Mouse (Mus musculus): ENCODE data around the gene Ganab.

Gene Ganab

DNA sequence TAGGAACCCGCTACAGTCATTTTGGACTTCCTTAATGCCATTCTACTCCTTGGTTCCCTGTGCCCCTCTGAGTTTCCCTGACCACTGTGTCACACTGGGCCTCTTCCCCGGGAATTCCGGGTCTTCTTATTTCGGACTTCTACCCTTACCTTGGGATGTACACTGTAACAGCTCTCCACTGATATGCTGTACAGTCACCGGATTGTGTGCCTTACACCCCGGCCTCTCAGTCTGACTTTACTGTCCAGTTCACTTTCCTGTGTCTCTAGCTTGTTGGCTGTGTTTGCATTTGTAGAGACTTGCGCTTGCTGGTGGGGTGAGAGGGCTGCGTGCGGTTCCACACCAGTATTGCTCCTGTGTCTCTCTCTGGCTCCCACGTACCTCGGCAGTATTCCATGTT lies 32.2 kb downstream of the Ganab start:
- no peak for DNase-seq

DNA sequence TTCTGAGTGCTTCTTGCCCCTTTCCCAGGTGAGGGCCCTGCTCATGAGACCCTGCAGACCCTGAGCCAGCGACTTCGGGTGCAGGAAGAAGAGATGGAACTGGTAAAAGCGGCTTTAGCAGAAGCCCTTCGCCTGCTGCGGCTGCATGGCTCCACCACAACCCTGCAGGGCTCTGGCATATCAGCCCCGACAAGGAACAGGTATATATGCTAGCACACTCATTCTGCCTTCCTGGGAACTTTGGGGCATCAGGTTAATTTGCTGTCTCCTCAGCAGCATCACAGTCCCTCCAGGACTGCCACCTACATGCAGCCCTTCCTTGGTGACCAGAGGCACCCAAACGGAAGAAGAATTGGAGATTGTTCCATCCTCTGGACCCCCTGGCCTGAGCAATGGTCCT lies 32.9 kb downstream of the Ganab start:
- DNase-seq: no peak

DNA sequence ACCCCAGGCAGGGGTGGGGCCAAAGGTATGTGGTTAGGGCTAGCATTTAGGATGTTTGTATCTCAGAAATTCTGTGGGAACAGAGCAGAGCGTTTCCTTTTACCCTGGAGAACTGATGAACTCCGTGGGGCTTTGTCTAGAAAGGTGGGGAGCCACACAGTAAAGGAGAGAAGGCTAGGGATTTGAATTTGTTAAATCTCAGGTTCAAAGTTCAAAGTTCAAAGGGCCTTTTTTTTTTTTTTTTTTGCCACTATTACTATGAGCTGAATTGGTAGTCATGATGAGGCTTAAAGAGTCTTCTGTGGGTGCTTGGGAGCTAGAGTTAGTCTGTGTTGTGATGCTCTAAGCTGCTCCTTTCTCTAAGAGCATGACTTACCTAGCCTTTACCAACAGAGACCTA lies 38.9 kb downstream of the Ganab start:
- no peak for DNase-seq

DNA sequence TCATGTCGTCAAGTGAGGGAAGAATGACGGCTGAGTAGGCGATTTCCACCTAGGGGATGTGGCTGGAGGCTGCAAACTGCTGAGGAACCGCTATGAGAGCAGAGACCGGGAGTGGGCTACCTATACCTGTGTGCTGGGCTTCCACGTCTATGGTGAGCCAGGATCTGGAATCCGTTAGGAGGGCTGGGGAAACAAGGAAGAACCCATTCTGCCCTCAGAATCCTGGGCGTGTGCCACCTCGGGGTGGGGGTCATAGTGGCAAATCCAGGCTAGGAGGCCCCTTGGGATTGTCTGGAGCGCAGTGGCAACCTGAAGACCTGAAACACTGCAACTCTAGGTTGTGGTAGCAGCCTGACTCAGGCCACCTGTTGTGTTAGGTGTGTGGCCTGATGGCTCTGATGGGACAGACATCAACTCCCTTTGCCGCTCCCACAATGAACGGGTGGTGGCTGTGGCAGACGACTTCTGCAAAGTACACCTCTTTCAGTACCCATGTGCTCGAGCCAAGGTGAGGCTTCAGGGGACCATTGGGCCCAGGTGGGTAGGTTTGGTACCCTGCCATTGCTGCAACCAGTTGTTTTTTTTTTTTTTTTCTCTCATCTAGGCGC lies 42.8 kb downstream of the Ganab start:
- peak in 1 of 2 experiments; percentile 27 for DNase-seq

GRCm38 (mm10) chr19:8941136-8941514 lies 43.3 kb downstream of the Ganab start:
- no peak for DNase-seq

DNA sequence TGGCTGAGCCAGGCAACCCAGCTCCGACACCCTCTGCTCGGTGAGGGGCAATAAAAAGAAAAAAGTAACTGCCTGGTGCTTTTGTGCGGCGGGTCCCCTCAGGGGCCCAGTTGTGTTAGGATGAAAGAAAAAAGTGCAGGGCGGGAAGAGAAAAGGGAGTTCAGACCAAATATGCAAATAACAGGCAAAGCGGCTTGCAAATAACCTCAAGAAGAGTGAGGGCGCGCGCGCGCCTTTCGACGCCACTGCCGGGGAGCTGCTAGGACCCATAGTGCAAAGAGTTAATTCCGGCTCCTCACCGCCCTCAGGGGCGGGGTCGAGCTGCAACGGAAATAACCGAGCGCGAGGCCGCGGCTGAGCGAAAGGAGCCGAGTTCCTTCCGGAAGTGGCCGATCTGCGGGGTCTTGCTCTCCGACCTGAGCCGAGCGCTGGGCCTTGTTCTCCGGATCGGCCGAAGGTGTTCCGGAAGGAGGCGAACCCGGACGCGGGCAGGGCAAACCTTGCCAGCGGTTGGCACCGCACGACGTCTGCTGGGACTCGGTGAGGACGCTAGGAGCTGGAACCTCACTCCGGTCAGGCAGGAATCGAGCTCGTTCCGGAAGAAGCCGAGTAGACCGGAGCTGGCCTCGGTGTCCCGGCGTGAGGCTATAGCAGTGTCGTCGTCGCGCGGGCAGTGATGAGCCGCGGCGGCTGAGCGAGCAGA lies 43.8 kb downstream of the Ganab start, which contains the start of gene Mta2:
Gene Mta2, plus strand, starts transcription at position 361 of the 703 bp plus-strand sequence.
- DNase-seq: peak; percentile 99 to 100

DNA sequence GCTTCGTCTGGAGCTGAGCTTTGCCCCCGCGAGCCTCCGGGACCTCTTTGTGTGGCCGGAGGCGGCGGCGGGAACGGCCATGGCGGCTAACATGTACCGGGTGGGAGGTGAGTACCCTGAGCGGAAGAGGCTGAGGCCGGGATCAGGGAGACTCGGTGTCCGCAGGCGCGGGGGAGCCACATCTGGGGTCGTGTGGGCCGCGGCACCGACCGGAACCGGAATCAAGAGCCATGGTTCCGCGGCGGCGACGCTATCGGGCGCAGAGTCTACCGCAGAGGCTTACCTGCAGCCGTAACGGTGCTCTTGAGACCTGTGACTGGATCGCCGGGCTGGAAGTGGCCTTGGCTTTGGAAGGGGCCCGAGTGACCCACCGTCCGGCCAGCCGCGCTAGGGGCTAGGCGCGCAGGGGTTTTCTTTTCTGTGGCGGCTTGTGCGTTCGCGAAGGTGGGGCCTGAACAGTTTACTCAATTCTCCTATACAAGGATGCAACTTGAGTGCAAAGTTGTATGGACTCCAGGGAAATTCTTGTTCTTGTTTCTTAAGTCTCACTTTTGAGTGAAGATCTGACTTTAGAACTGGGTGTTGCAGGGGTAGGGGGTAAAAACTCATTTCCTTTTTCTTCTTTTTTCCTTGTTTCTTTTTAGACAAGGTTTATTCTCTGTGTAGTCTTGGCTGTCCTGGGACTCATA lies 44.5 kb downstream of the Ganab start:
- peak in 1 of 2 experiments; percentile 74 for DNase-seq

DNA sequence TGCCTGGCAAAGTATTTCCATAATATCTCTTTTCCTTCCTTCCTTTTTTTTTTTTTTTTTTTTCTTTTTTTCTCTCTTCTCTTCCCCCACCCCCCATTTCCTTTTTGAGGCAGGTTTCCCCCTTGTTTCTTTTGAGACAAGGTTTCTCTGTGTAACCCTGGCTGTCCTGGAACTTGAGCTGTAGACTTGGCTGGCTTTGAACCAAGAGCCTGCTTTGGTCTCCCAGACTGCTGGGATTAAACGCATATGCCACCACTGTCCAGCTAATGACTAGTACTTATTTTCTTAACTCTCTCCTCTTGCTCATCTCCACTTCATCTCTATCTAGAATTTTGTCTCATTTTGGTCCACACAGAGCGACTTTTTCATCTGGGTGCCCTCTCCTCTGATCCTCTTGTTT lies 45.2 kb downstream of the Ganab start:
- no peak for DNase-seq

DNA sequence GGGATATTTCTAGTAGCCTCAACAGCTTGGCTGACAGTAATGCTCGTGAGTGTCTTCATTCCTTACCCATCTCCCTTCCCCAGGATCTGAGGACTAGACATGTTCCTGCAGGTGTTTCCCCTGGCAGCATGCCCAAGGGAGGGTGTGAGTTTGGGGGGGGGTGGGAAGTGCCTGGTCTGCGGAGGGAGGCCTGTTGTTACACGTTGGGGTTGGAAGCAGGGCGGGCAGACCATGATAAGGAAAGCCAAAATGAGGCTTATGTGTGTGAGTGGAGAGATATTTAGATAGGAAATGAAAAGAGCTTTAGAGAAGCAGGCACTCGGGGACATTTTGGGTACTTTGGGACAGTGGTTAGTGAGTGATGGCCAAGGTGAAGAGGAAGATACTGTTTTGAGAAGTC lies 46.2 kb downstream of the Ganab start:
- DNase-seq: no peak

DNA sequence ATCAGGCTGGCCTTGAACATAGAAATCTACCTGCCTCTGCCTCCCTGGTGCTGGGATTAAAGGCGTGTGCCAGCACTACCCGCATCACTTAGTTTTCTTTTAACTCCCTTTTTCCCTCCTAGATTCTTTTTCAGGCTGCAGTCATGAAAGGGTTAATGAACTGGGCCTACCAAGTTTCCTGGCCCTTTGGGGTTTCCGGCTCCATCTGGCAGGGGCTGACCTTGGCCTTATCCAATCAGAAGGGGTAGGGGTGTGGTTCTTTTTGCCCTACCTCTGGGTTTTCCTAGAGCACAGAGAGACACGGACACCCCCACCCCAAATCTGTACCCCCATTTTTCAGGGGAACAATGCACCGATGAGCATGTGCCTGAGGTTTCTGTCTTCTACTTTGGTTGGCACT lies 46.9 kb downstream of the Ganab start:
- DNase-seq: peak; percentile 32 to 65

DNA sequence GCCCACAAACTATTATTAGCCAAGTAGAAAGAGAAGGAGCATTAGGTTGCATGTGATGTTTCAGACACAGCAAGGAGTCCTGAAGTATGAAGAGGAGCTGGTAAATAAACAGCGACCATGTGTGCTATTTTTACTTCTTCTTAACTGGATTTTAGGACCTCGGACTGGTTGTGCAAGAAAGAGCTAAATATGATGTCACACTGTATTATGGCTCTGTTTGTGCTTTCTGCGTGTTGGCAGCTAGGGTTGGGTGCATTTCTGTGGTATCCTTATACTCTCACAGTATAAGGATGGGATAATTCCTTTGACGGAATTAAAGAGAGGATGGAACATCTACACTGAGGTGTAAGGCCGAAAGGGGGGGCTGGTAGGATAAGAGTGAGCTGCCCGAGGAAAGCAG lies 47.4 kb downstream of the Ganab start:
- DNase-seq: no peak

- DNase-seq: no peak
These were observed 49.1 kb downstream of the Ganab start for GRCm38 (mm10) chr19:8946929-8947328.

DNA sequence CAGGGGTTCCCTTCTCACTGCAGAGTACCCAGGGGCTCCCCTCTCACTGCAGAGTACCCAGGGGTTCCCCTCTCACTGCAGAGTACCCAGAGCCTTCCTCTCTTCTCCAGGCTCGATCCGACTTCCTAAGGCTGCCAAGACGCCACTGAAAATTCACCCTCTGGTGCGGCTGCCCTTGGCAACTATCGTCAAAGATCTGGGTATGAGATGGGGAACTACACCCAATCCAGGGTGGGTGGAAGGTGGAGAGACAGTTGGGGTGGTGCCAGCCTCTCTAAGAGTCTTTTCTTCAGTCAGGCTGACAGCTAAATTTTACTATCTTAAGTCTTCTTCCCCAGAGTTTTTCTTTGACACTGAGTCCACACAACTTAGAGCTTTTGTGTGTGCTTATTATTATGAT lies 52.3 kb downstream of the Ganab start:
- DNase-seq: no peak

DNA sequence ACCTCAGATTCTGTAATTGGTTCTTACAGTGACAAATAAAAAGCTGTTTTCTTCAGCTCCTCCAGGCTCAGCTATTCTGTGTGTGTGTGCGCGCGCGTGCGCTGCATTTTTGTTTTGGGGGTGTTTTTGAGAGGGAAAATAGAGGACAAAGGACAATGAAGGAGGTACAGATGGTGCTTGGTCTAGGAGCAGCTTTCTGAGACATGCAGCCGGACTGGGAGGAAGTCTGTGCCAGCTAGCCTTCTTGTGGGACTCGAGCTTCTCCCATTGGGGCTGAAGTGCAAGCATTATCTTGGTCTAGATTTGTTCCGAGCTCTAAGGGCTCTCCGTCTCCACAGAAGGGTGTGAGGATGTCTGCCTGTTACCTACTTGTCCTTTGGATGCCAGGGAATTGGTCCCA lies 54.4 kb downstream of the Ganab start:
- no peak for DNase-seq

DNA sequence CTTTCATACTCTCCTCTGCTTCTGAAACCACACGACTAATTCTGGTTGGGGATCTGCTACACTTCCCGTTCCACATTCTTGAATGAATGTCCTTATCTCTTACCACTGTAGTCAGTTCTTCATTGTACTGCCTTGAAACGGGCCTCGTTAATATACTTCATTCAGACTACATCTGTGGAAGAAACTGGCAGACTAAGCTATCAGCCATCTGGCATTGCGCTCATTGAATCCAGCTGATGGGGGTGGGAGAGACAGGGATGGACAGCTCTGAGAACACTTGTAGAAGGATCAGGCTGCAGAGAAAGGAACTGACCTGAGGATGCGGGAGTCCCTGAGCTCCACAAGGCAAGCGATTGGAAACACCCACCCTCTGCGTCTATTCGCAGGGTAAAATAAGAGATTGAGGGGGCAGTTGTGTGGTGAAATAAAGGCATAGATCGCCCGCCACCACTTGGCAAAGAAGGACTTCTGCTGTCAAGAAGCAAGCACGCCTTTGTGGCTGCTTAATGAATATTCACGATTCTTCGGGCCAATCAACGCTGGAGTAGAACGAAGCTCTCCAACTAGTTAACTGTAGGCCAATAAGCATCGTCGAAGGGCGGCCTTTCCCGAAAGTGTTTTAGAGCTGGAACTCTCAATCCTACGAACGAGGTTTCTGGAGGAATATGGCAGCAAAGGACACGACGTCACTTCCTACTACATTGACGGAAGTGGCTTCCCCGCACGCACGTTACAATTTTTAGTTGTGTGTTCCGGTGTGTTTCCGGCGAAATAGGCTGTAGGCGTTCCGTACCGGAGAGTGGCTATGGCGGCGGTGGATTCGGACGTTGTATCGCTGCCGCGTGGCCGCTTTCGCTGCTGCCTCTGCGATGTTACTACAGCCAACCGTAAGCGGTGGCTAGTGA lies 55.5 kb downstream of the Ganab start, which contains the start of gene Tut1:
Gene Tut1, plus strand, starts transcription at position 713 of the 905 bp plus-strand sequence.
- DNase-seq: peak; percentile 89 to 90

- DNase-seq: no peak
These were observed 56.3 kb downstream of the Ganab start for GRCm38 (mm10) chr19:8954171-8954570.

- DNase-seq: no peak
These were observed 64.4 kb downstream of the Ganab start for GRCm38 (mm10) chr19:8962256-8962655.

DNA sequence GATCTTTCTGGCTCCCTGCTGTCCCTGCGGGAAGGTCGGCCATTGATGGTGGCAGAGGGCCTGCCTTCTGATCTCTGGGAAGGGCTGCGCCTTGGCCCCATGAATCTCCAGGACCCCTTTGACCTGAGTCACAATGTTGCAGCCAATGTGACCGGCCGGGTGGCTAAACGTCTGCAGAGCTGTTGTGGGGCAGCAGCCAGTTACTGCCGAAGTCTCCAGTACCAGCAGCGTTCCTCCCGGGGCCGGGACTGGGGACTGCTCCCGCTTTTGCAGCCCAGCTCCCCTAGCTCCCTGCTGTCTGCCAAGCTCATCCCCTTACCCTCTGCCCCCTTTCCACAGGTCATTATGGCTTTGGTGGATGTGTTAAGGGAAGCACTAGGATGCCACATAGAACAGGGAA lies 67.2 kb downstream of the Ganab start:
- no peak for DNase-seq

DNA sequence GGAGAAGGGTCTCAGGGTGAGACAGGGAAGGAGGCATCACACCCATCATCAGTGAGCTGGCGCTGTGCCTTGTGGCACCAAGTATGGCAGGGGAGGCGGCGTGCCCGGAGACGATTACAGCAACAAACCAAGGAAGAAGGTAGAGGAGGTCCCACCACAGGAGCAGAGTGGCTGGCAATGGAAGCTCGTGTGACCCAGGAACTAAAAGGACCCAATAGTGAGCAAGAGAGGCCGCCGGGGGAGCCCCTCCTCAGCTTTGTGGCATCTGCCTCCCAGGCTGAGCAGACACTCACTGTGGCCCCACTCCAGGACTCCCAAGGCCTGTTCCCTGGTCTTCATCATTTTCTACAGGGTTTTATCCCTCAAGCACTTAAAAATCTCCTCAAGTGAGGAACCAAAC lies 67.9 kb downstream of the Ganab start:
- DNase-seq: peak; percentile 21 to 45

- DNase-seq: no peak
These were observed 68.3 kb downstream of the Ganab start for GRCm38 (mm10) chr19:8966198-8966589.

Data from cerebellum, postnatal 25 days (tissue).